Mouse (Mus musculus) ES-E14 (cell line): ENCODE data around the gene Kif5c. TPM values are rescaled to one million over a fixed set of nuclear protein-coding genes. Genes with fewer than 3 reads are reported as not detected.

Experiments used
- DNase-seq: peaks from one replicate; pipeline ENCODE4 v3.0.0-alpha.2; 2013; ENCODE audit warnings: low read depth, low spot score
- H3K27ac ChIP-seq: 2 replicates; pipeline ENCODE4 v1.5.1; 2012; ENCODE audit warnings: low read depth, mild to moderate bottlenecking, low read length, moderate library complexity, mixed read lengths; ENCODE audit not compliant: poor library complexity, insufficient read depth, severe bottlenecking
- H3K36me3 ChIP-seq: 2 replicates; pipeline ENCODE4 v1.6.1; 2012; ENCODE audit warnings: mild to moderate bottlenecking, low read length, moderate library complexity, mixed read lengths; ENCODE audit not compliant: control insufficient read depth, poor library complexity, insufficient read depth, severe bottlenecking
- H3K4me1 ChIP-seq, 2 experiments: fragments of 150-350 bp in 1 of 2; sonication (generic) in 1 of 2; 2 replicates each; pipeline ENCODE4 v1.6.1; 2012; ENCODE audit warnings: low read length in 2 of 2, mild to moderate bottlenecking in 1 of 2, mixed read lengths in 1 of 2; ENCODE audit not compliant: control insufficient read depth in 2 of 2, insufficient read depth in 2 of 2, poor library complexity in 1 of 2
- H3K4me3 ChIP-seq, 2 experiments: fragments of 150-350 bp in 1 of 2; sonication (generic) in 1 of 2; 2 replicates each; pipeline ENCODE4 v1.5.1; 2012; ENCODE audit warnings: low read length in 2 of 2, low read depth in 1 of 2, mild to moderate bottlenecking in 1 of 2, mixed read lengths in 1 of 2; ENCODE audit not compliant: insufficient read depth in 1 of 2, poor library complexity in 1 of 2, severe bottlenecking in 1 of 2
- H3K9ac ChIP-seq: 2 replicates; pipeline ENCODE4 v1.6.1; 2012; ENCODE audit warnings: low read depth, mild to moderate bottlenecking, low read length, mixed read lengths; ENCODE audit not compliant: poor library complexity, insufficient read depth, severe bottlenecking
- H3K9me3 ChIP-seq: fragments of 150-350 bp; sonication (generic); 2 replicates; pipeline ENCODE4 v1.6.1; 2012; ENCODE audit warnings: low read depth, mild to moderate bottlenecking, low read length; ENCODE audit not compliant: control insufficient read depth, insufficient read depth
- CHD2 ChIP-seq: IDR thresholded peaks from 2 replicates; pipeline ENCODE4 v1.6.1; 2014; ENCODE audit warnings: mild to moderate bottlenecking, low read depth, low read length, inconsistent platforms
- HCFC1 ChIP-seq: IDR thresholded peaks from 2 replicates; pipeline ENCODE4 v1.6.1; 2012; ENCODE audit warnings: low read length, inconsistent platforms, borderline replicate concordance; ENCODE audit not compliant: insufficient read depth
- MAFK ChIP-seq: IDR thresholded peaks from 2 replicates; pipeline ENCODE4 v1.6.1; 2014; ENCODE audit warnings: mild to moderate bottlenecking, low read depth, low read length, inconsistent platforms; ENCODE audit not compliant: insufficient read depth
- ZC3H11A ChIP-seq: IDR thresholded peaks from 2 replicates; pipeline ENCODE4 v1.6.1; 2012; ENCODE audit warnings: low read depth, mild to moderate bottlenecking, inconsistent platforms, low read length, borderline replicate concordance
- ZNF384 ChIP-seq: IDR thresholded peaks from 2 replicates; pipeline ENCODE4 v1.6.1; 2012; ENCODE audit warnings: low read depth, low read length, inconsistent platforms
- in situ Hi-C, 2 experiments: fragments of 600-800 bp; cut with MboI; formaldehyde crosslinking; loops; one replicate each; pipeline ENCODE4 v1.15.1; 2025; ENCODE audit warnings: low sequenced_read_pairs in 2 of 2, inconsistent platforms in 1 of 2; ENCODE audit not compliant: unreplicated experiment in 2 of 2
- total RNA-seq: library from RNA; depleted of rRNA; stranded (reverse); fragments of 300-350 nt; gene quantifications from 2 replicates; pipeline ENCODE4 v1.2.3, GENCODE M21; 2012

The Kif5c gene
- total RNA-seq, 1 experiment, result 34.2 TPM

GRCm38 (mm10) chr2:49619719-49620522 lies 823 bp downstream of the Kif5c start:
- no peak for DNase-seq
- no peak overlapping the region for H3K27ac ChIP-seq

DNA sequence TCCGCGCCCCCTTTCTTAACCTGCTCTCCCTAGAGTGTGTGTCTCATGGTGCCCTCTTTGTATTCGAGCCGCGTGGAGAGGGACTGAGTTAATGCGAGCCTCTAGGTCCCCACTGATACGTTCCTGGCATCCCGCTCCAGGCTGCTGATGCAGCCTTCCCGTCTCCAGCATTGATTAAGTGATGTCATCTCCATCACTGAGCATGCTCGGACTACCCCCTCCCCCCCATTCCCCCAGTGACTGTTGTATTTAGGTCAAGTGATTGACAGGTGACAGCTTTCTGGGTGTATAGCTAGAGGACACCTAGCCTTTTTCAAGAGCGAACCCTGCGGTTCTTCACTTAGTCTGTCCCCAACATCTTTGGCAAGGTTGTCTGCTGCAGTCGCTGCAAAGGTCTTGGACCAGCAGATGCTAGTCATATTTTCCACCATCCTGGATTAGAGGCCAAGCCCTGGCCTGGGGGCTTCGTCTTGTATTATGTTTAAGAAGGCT lies 1.6 kb downstream of the Kif5c start:
- in situ Hi-C loops, result no loop called here
- no peaks in the 10 kb centered on the region; a peak in 1 of 4 replicates for H3K4me1 ChIP-seq
- H3K27ac ChIP-seq, result no peak overlapping the region
- no peaks in the 10 kb centered on the region for H3K36me3 ChIP-seq
- DNase-seq, result no peak
- H3K9ac ChIP-seq, result no peak overlapping the region
- no peak for TF ChIP-seq HCFC1
- TF ChIP-seq ZC3H11A, result no peak
- no peak for TF ChIP-seq ZNF384
- no peak for TF ChIP-seq CHD2
- TF ChIP-seq MAFK, result no peak
- H3K9me3 ChIP-seq, result no peaks in the 10 kb centered on the region
- H3K4me3 ChIP-seq, result peak overlapping the region; percentile 11 to 96; a peak in 2 of 4 replicates

More at GRCm38 (mm10) chr2:49619719-49620522, 823 bp downstream of the Kif5c start:
- no peak for TF ChIP-seq HCFC1
- TF ChIP-seq ZNF384, result no peak
- TF ChIP-seq ZC3H11A, result no peak
- TF ChIP-seq MAFK, result no peak
- no peak for TF ChIP-seq CHD2
- H3K4me3 ChIP-seq, result peak overlapping the region; percentile 80 to 96
- H3K4me1 ChIP-seq, result no peaks in the 10 kb centered on the region; a peak in 1 of 4 replicates
- H3K9ac ChIP-seq, result peak overlapping the region; percentile 23; the same call in 1 of the 2 replicates
- no peaks in the 10 kb centered on the region for H3K36me3 ChIP-seq
- H3K9me3 ChIP-seq, result no peaks in the 10 kb centered on the region
- in situ Hi-C loops, result no loop called here

- Histone ChIP-seq H3K27ac (no peak overlapping the region), H3K4me3 (no peak overlapping the region), H3K9ac (no peak overlapping the region), H3K4me1 (no peaks in the 10 kb centered on the region; a peak in 1 of 4 replicates), H3K36me3 (no peaks in the 10 kb centered on the region), H3K9me3 (no peaks in the 10 kb centered on the region)
- no peak for TF ChIP-seq ZC3H11A
- no peak for TF ChIP-seq HCFC1
- no peak for TF ChIP-seq MAFK
- TF ChIP-seq ZNF384, result no peak
- TF ChIP-seq CHD2, result no peak
- in situ Hi-C loops, result no loop called here
- no peak for DNase-seq
These were observed 2.1 kb downstream of the Kif5c start for GRCm38 (mm10) chr2:49621234-49621633.

GRCm38 (mm10) chr2:49625581-49625980 lies 6.5 kb downstream of the Kif5c start:
- no peak for DNase-seq
- in situ Hi-C loops, result no loop called here
- TF ChIP-seq CHD2 (no peak), ZNF384 (no peak), MAFK (no peak), HCFC1 (no peak), ZC3H11A (no peak)
- Histone ChIP-seq H3K4me1 (no peaks in the 10 kb centered on the region; a peak in 1 of 4 replicates), H3K4me3 (no peak overlapping the region), H3K9me3 (no peaks in the 10 kb centered on the region), H3K36me3 (no peaks in the 10 kb centered on the region), H3K27ac (no peak overlapping the region), H3K9ac (no peak overlapping the region)
